Mouse (Mus musculus): ENCODE results near the gene Dhx16. TPM values are rescaled to one million over a fixed set of nuclear protein-coding genes. Genes with fewer than 3 reads are reported as not detected.
A peak's percentile ranks its signal among the peaks of the same experiment; 100 is the strongest.

Dhx16 gene
- polyA plus RNA-seq, 1 experiment from 2014 or later, result 62.4 TPM

DNA sequence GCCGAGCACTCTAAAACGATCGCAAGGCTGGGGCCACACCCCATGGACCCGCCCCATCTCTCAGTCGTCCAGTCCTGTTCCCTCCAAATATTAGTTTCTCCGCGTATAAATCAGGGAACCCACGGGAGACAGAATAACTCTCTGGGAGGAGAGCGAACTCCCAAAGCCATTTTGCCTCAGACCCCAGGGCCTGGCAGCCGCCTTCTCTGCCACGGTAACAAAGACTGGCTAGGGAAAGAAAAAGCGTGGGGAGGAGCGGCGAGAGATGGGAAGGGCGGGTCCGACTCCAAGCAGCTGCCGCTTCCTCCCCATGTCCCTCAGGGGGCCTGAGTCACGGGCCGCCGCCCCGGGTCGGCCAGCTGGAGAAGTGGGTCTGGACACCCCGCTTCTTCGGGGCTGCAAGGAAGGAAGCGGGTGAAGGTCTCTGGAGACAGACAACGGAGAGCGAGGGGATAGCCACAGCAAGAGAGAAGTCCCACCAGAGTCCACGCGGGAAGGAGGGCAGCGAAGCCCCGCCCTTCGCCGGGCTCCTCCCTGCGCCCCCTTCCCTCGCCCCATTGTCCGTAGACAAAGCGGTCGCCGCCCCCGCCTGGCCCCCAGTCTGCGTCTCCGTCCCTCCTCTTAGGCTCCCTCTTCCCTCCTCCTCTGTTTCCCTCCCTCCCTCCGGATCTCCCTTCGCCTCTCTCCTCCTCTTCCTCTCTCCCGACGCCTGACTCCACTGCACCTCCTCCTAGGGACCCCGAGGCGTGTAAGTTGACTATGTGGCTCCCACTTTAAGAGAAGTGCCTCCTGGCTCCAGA, 13.9 kb upstream of the Dhx16 start, which contains the start of gene Ppp1r18:
Gene Ppp1r18 (plus strand): TSS at position 113 of the 800 bp plus-strand sequence.
- under 1% methylated on average over 46 of the region's 48 CpGs for WGBS
- Histone ChIP-seq H3K27me3 (ENCODE audit: low read depth, poor library complexity, severe bottlenecking) (no peaks in the 10 kb centered on the region), H3K9me3 (replicated peaks) (no peaks in the 10 kb centered on the region), H3K36me3 (peaks cover 36% of the 10 kb centered on the region), H3K4me1 (peaks cover 76% of the 10 kb centered on the region), H3K27ac (peak within 1 kb of the TSS; percentile 97), H3K4me3 (peak within 1 kb of the TSS; percentile 73)
- DNase-seq (ENCODE audit: low spot score), result peak; percentile 90

DNA sequence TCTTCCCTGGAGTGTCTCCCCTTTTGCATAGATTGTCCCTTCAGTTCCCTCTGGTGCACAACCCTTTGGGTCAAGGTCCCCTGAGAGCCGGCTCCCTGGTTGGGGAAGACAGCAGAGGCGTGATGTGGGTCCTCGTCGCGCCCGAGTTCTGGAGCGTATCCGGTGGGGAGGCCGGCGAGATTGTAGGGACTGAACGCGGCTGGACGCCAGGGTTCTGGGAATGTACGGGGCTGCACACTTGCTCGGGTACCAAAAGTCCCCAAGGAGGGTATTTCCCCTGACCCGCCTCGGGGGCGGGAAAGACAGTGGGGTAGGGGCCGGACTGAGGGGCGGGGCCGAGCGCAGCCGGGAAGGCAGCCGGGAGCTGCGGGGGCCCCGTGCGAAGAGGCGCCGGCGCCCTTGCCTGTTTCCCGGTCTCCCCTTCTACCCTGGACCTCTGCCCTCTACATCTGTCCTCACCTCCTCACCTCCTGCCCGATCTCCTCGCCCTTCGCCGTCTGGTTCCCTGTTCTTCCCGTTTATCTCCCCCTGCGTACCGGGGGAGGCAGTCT, 13.3 kb upstream of the Dhx16 start:
- H3K27me3 ChIP-seq (ENCODE audit: low read depth, poor library complexity, severe bottlenecking), result no peaks in the 10 kb centered on the region
- H3K4me1 ChIP-seq, result peaks cover 71% of the 10 kb centered on the region
- H3K4me3 ChIP-seq, result peak overlapping the region; percentile 73
- no peaks in the 10 kb centered on the region for H3K9me3 ChIP-seq (replicated peaks)
- H3K36me3 ChIP-seq, result peaks cover 42% of the 10 kb centered on the region
- H3K27ac ChIP-seq, result peak overlapping the region; percentile 97
- under 1% methylated on average over 29 of the region's 38 CpGs for WGBS
- peak; percentile 79 for DNase-seq (ENCODE audit: low spot score)

DNA sequence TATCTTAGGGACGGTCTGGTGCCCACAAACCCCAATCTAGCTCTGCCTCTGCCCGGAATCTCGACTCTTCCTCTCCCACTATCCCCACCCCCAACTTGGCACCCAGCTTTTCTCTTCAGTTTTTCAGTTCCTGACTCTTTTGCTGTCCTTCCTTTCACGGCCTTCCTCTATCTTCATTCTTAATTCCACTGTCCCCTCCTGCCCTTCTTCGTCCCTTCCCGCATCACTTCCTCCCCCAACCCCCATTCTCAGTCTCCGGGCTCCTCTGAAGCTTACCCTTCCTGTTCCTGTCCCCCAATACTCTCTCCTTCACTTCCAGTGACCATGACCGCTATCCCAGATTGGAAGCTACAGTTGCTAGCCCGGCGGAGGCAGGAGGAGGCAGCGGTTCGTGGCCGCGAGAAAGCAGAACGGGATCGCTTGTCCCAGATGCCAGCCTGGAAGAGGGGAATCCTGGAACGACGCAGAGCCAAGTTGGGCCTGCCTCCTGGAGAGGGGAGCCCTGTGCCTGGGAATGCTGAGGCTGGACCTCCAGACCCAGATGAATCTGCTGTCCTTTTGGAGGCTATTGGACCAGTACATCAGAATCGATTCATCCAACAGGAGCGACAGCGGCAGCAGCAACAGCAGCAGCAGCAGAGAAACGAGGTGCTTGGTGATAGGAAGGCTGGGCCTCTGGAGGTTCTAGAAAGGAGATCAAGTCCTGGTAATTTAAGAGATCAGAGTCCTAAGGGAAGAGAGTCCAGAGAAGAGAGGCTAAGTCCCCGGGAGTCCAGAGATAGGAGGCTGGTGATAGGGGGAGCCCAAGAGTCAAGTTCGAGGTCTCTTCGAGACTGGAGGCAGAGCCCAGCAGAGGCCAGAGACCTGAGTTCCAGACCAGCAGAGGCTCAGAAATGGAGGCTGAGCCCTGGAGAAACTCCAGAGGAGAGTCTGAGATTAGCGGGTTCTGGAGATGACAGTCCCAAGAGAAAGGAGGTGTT, 12.4 kb upstream of the Dhx16 start:
- WGBS, result 13% methylated on average over 26 of the region's 26 CpGs
- H3K4me3 ChIP-seq, result peak overlapping the region; percentile 73
- H3K9me3 ChIP-seq (replicated peaks), result no peaks in the 10 kb centered on the region
- peaks cover 69% of the 10 kb centered on the region for H3K4me1 ChIP-seq
- H3K27ac ChIP-seq, result peak overlapping the region; percentile 97
- H3K36me3 ChIP-seq, result peaks cover 49% of the 10 kb centered on the region
- peak; percentile 56 for DNase-seq (ENCODE audit: low spot score)
- no peaks in the 10 kb centered on the region for H3K27me3 ChIP-seq (ENCODE audit: low read depth, poor library complexity, severe bottlenecking)

DNA sequence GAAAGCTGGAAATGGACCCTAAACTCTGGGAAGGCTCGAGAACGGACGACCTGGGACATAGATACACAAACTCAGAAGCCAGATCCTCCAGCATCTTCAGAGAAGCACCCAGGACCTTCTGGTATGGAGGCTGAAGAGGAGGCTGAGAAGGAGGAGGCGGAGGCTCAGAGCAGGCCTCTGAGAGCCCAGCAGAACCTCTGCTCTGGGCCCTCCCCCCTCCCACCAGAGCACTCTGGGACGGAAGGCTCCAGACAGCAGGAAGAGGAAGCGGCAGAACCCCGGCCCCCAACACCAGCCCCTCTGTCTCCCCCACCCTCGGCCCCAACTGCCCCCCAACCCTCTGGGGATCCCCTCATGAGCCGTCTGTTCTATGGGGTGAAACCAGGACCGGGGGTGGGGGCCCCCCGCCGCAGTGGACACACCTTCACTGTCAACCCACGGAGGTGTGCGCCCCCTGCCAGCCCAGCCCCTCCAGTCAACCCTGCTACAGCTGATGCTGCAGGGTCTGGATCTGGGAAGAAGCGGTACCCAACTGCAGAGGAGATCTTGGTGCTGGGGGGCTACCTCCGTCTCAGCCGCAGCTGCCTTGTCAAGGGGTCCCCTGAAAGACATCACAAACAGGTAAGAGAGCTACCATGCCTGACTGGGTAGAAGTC, 11.3 kb upstream of the Dhx16 start:
- Histone ChIP-seq H3K4me1 (peaks cover 73% of the 10 kb centered on the region), H3K4me3 (peak overlapping the region; percentile 73), H3K36me3 (peaks cover 52% of the 10 kb centered on the region), H3K27me3 (ENCODE audit: low read depth, poor library complexity, severe bottlenecking) (no peaks in the 10 kb centered on the region), H3K9me3 (replicated peaks) (no peaks in the 10 kb centered on the region), H3K27ac (peak overlapping the region; percentile 97)
- no peak for DNase-seq (ENCODE audit: low spot score)
- WGBS, result 53% methylated on average over 17 of the region's 17 CpGs

DNA sequence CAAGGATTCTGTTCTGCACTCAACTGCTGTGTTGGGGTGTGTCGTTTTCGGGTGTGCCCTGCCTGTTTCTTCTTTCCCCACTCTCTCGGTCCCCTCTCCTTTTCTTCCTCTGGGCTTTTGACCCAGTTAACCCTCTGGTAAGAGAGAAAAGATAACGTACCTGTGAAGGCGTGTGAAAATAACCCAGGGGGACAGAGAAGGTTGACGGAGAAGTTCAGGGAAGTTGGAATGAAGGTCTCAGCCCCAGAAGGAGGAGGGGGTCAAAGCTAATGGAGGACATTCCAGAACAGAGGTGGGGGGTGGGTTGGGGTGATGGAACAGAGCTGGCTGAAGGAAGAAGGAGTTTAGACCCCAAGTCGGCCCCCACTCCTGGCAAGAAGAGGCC, 10.7 kb upstream of the Dhx16 start:
- 6% methylated on average over 7 of the region's 7 CpGs for WGBS
- H3K36me3 ChIP-seq, result peaks cover 52% of the 10 kb centered on the region

DNA sequence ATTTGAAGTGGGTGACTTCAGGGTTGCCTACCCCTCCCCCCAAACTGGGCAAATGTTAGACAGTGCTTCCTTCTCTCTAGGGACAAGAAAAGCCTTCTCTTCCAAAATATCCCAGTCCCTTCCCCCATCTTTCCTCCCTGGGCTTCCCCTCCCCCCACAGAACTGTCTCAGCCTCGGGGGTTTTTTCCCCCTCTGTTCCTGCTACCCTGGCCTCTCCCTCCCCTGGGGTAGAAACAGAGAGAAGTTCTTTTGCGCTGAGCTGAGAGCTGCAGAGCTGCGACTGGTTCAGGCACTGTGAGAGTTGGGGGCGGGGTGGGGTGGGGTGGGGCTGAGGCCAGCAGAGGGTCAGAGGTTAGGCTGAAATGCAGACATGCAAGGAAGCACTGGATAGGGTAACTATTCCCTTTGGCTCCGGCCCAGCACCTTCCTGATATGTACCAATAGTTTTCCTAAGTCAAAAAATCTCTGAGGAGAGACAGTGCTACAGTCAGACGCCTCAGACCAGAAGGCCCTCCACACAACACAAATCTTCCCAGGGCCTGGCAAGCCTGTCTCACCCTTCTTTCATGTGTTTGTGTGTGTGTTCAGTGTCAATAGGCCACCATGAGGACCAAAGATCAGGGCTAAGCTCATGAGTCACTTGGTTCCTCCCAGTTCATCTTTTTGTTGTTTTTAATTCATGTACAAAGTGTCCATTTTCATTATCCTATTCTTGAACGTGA, 10.1 kb upstream of the Dhx16 start:
- peak overlapping the region; percentile 97 for H3K27ac ChIP-seq
- H3K36me3 ChIP-seq, result peaks cover 52% of the 10 kb centered on the region
- H3K4me1 ChIP-seq, result peaks cover 73% of the 10 kb centered on the region
- H3K4me3 ChIP-seq, result peak overlapping the region; percentile 73
- WGBS, result 8% methylated on average over 7 of the region's 7 CpGs
- H3K27me3 ChIP-seq (ENCODE audit: low read depth, poor library complexity, severe bottlenecking), result no peaks in the 10 kb centered on the region
- no peaks in the 10 kb centered on the region for H3K9me3 ChIP-seq (replicated peaks)
- peak; percentile 50 for DNase-seq (ENCODE audit: low spot score)

More for the DNA sequence above, 10.7 kb upstream of the Dhx16 start:
- Histone ChIP-seq H3K9me3 (replicated peaks) (no peaks in the 10 kb centered on the region), H3K27me3 (ENCODE audit: low read depth, poor library complexity, severe bottlenecking) (no peaks in the 10 kb centered on the region), H3K27ac (peak overlapping the region; percentile 97), H3K4me1 (peaks cover 76% of the 10 kb centered on the region), H3K4me3 (peak overlapping the region; percentile 73)
- DNase-seq (ENCODE audit: low spot score), result no peak

DNA sequence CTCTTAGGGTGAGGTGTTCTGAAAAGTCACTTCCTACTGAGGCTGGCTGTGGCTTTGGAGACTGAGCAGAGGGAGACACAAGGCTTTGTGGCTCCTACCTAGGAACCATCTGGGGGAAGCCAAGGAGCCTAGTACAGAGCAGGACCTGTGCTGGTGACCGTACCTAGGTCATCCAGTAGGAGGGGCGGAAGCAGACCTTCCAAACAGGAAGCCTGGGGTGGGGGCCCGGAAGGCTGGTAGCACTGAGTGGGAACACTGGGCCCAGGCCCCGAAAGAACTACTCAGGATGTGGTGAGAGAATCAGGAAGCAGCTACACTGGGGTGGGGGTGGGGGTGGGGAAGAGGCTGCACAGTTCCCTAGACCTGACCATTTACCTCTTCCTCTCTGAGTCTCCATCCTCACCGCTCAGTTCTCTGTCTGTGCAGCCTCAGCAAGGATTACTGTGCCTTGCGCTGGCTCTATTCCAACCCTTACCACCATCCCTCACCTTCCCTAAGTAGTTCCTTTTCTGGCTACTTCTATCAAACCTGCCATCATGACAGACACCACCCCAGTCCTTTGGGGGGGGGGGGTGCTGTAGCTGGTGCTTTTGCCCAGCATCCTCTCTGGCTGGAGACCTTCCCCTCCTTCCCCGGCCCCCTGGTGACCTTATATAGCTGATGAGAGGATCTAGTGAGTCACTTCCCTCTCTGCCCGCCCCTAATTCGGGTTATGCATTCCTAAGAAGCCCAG, 9.3 kb upstream of the Dhx16 start:
- H3K9me3 ChIP-seq (replicated peaks), result no peaks in the 10 kb centered on the region
- 66% methylated on average over 9 of the region's 9 CpGs for WGBS
- H3K27me3 ChIP-seq (ENCODE audit: low read depth, poor library complexity, severe bottlenecking), result no peaks in the 10 kb centered on the region
- H3K4me3 ChIP-seq, result peak overlapping the region; percentile 73
- peaks cover 65% of the 10 kb centered on the region for H3K4me1 ChIP-seq
- H3K27ac ChIP-seq, result peak overlapping the region; percentile 97
- peaks cover 59% of the 10 kb centered on the region for H3K36me3 ChIP-seq
- no peak for DNase-seq (ENCODE audit: low spot score)

DNA sequence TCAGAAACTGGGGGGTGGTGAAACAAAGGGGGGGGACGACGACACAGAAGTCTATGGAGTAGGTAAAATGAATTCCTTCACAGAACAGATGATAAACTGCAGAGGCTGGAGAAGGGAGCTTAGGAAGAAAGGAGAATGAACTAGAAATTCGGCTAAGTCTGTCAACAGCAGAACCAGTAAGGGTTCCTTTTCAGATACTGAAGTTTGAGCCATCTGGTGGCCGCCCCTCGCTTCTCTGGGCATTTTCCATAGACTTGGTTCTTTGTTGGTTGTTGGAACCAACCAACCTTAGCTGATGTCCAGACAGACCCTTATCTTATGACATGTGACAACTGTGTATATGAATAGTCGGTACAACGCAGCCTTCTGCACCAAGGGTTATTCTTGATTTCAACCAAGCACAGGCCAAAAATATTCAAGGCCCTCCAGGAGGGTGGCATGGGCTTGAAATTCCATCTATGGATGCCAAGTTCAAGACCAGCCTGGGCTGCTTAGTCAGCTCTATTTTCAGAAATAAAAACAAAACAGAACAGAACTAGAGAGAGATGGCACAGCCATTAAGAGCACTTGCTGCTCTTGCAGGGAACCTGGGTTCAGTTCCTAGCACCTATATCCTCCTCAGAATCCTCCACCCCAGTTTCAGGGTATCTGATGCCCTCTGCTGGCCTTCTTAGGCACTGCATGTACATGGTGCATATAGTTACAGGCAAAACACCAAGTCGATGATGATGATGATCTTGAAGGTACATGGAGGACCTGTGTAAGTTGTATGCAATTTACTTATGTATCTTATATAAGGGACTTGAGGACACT, 8.5 kb upstream of the Dhx16 start:
- H3K4me3 ChIP-seq, result peak overlapping the region; percentile 73
- WGBS, result 86% methylated on average over 8 of the region's 8 CpGs
- H3K36me3 ChIP-seq, result peaks cover 64% of the 10 kb centered on the region
- no peaks in the 10 kb centered on the region for H3K27me3 ChIP-seq (ENCODE audit: low read depth, poor library complexity, severe bottlenecking)
- H3K27ac ChIP-seq, result peak overlapping the region; percentile 97
- peaks cover 58% of the 10 kb centered on the region for H3K4me1 ChIP-seq
- no peaks in the 10 kb centered on the region for H3K9me3 ChIP-seq (replicated peaks)
- DNase-seq (ENCODE audit: low spot score), result peak; percentile 44

DNA sequence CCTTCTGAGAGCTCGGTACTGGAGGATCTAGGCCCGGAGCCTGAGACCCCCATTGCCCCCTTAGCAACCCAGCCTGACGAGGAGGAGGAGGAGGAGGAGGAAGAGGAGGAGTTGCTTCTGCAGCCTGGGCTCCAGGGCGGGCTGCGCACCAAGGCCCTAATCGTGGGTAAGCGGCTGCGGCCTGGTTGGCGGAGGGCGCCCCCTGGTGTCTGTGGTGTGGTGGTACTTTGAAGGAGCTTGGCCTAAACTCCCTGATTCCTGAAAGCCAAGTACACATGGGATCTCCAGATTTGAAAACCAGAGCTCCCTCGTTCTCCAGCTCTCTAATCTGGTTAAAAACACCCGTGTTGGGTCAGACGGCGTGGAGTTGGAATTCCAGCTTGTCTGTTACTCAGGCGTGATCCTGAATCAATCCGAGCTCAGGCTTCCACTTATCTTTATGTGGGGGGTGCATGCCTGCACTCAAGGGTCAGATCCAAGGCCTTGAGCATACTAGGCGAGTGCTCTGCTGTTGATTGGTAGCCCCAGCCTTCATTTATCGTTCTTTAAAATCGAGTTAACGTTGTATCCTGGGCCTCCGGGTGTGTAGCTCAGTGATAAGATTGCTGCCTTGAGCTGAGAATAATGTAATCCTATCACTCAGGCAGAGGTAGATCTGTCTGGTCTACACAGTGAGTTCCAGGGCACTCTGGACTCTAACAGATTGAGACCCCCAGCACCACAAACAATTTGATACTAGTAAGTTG, 5.7 kb upstream of the Dhx16 start:
- Histone ChIP-seq H3K4me1 (peaks cover 33% of the 10 kb centered on the region), H3K27ac (peak overlapping the region; percentile 54; the same call in 1 of the 2 replicates), H3K9me3 (replicated peaks) (no peaks in the 10 kb centered on the region)

DNA sequence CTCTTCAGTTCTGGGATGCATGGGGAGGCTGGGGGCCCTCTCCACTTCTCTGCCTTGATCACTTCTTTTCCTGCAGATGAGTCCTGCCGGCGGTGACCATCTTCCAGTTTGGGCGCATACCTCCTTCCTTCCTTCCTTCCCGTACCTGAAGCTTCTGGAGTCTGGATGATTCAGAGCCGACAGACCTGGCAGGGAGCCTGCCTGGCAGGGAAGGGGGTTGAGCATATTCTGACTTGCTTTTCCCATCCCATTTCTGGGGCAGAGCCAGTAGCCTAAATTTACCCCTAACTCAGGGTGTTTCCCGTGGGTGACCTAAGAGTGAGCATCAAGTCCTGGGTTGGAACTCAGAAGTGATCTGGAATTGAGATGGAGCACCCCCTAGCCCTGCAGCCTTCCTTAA, 4.9 kb upstream of the Dhx16 start:
- no peak for DNase-seq (ENCODE audit: low spot score)
- H3K9me3 ChIP-seq (replicated peaks), result no peaks in the 10 kb centered on the region
- no peaks in the 10 kb centered on the region for H3K27me3 ChIP-seq (ENCODE audit: low read depth, poor library complexity, severe bottlenecking)
- no peak overlapping the region for H3K4me3 ChIP-seq
- WGBS, result 86% methylated on average over 6 of the region's 6 CpGs
- no peak overlapping the region for H3K27ac ChIP-seq
- H3K4me1 ChIP-seq, result peaks cover 25% of the 10 kb centered on the region
- H3K36me3 ChIP-seq, result peaks cover 64% of the 10 kb centered on the region

More for the DNA sequence above, 5.7 kb upstream of the Dhx16 start:
- DNase-seq (ENCODE audit: low spot score), result peak; percentile 95
- 34% methylated on average over 21 of the region's 21 CpGs for WGBS
- H3K4me3 ChIP-seq, result peak overlapping the region; percentile 9; the same call in 1 of the 2 replicates
- no peaks in the 10 kb centered on the region for H3K27me3 ChIP-seq (ENCODE audit: low read depth, poor library complexity, severe bottlenecking)
- H3K36me3 ChIP-seq, result peaks cover 64% of the 10 kb centered on the region
